Mouse (Mus musculus) liver, embryonic 16.5 days (tissue): Measurements from ENCODE around the gene Gm10309. TPM values are rescaled to one million over a fixed set of nuclear protein-coding genes. Genes with fewer than 3 reads are reported as not detected.

ENCODE experiments used
- ATAC-seq: fragments of 200-750 bp; cut with Nextera tagmentation; 2 replicates; pipeline ENCODE4 v1.8.0; 2017; ENCODE audit warnings: low read depth, mild to moderate bottlenecking, moderate number of reproducible peaks, moderate library complexity
- H3K27ac ChIP-seq: fragments of 300-500 bp; sonication (generic); 2 replicates; pipeline ENCODE4 v1.5.1; 2014; ENCODE audit warnings: mild to moderate bottlenecking, low read length
- H3K27me3 ChIP-seq: fragments of 300-500 bp; sonication (generic); 2 replicates; pipeline ENCODE4 v1.6.1; 2014; ENCODE audit warnings: low read depth, low read length, mixed read lengths; ENCODE audit not compliant: control insufficient read depth, insufficient read depth
- H3K36me3 ChIP-seq: fragments of 300-500 bp; sonication (generic); 2 replicates; pipeline ENCODE4 v1.6.1; 2014; ENCODE audit warnings: mild to moderate bottlenecking; ENCODE audit not compliant: control insufficient read depth, insufficient read depth
- H3K4me1 ChIP-seq: fragments of 300-500 bp; sonication (generic); 2 replicates; pipeline ENCODE4 v1.6.1; 2014; ENCODE audit warnings: low read depth, low read length, mixed read lengths; ENCODE audit not compliant: control insufficient read depth
- H3K4me2 ChIP-seq: fragments of 300-500 bp; sonication (generic); 2 replicates; pipeline ENCODE4 v1.6.1; 2014; ENCODE audit warnings: low read depth, low read length, mixed read lengths
- H3K4me3 ChIP-seq: fragments of 300-500 bp; sonication (generic); 2 replicates; pipeline ENCODE4 v1.5.1; 2014; ENCODE audit warnings: low read depth, mild to moderate bottlenecking, low read length
- H3K9ac ChIP-seq: fragments of 300-500 bp; sonication (generic); 2 replicates; pipeline ENCODE4 v1.6.1; 2014; ENCODE audit warnings: low read depth, low read length
- H3K9me3 ChIP-seq: fragments of 300-500 bp; sonication (generic); replicated peaks from 2 replicates; pipeline ENCODE4 v1.6.1; 2016; ENCODE audit warnings: low read length; ENCODE audit not compliant: control insufficient read depth
- WGBS: fragments of 180-500 bp; shearing (Covaris S2); extraction: QIAGEN DNeasy Blood & Tissue Kit; methylation state at CpG from one replicate; pipeline ENCODE4 v1.1.7; 2014; ENCODE audit not compliant: insufficient replicate concordance; 5-methylcytosine and 5-hydroxymethylcytosine counted together
- polyA plus RNA-seq: library from polyadenylated mRNA; unstranded; fragments of >200 nt; fragmentation: Nextera tagmentation; extraction: Ambion mirVana; gene quantifications from 2 replicates; pipeline ENCODE4 v1.2.1, GENCODE M21; 2015

The Gm10309 gene
- polyA plus RNA-seq, 1 experiment from 2014 or later, result 0.07 TPM

DNA sequence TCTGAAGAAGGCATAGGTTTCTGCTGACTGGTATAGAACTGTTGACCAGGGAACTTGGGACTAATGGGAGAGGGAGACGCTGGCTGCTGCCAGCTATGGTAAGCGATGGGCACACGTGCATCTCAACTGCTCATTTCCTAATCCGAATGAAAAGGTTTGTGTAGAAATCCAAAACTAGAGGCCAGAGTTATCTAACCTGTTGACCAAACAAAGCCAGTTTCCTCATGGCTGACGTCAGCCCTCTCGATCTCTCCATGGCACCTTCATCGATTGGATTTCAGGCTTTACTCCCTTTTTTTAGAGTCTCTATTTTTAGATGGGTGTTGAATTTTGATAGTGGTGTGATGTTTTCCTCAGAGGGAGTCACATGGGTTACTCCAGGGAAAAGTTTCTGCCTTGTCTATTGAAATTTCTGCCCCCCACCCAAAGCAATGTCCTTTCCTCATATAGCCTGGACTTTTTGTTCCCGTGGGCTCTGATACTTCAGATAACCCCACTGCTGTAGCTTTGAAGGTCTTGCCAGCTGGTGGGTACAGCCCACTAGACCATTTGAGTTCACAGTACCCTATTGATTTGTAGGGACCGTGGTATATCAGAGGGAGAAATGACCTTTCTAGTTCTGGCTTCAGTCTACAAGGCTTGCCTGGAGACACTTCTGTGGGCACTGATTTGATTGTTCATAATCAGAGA, 1.7 kb downstream of the Gm10309 start:
- H3K9me3 ChIP-seq, result no peaks in the 10 kb centered on the region
- no peaks in the 10 kb centered on the region for H3K27me3 ChIP-seq
- H3K9ac ChIP-seq, result no peak overlapping the region
- 61% methylated on average over 9 of the region's 9 CpGs for WGBS
- no peaks in the 10 kb centered on the region; the same call in 1 of the 2 replicates for H3K4me1 ChIP-seq
- ATAC-seq, result no peak
- H3K27ac ChIP-seq, result no peak overlapping the region
- H3K36me3 ChIP-seq, result no peaks in the 10 kb centered on the region
- H3K4me3 ChIP-seq, result no peak overlapping the region
- H3K4me2 ChIP-seq, result no peak overlapping the region

DNA sequence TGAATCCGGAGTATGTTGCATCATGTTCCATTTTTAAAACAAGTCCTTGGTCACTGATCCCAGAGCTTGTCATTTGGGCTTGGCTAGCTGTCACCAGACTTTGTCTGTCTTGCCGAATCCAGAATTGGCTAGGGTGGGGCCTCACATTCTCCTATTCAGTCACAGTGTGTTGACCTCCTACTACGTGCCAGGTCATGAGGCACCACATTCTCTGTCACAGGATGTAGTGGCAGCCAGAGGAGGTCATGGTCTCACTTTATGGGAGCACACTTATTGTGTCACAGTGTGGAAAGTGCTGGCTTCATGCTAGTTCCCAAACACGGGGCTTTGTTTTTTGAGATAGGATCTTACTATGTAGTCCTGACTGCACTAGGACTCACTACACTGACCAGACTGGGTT, 3.6 kb downstream of the Gm10309 start:
- H3K4me3 ChIP-seq, result no peak overlapping the region
- no peaks in the 10 kb centered on the region; the same call in 1 of the 2 replicates for H3K4me1 ChIP-seq
- H3K9ac ChIP-seq, result no peak overlapping the region
- H3K9me3 ChIP-seq, result no peaks in the 10 kb centered on the region
- 65% methylated on average over 4 of the region's 4 CpGs for WGBS
- H3K4me2 ChIP-seq, result no peak overlapping the region
- no peak for ATAC-seq
- H3K27ac ChIP-seq, result no peak overlapping the region
- no peaks in the 10 kb centered on the region for H3K36me3 ChIP-seq
- H3K27me3 ChIP-seq, result no peaks in the 10 kb centered on the region

- H3K27ac ChIP-seq, result no peak overlapping the region
- H3K4me2 ChIP-seq, result no peak overlapping the region
- H3K9me3 ChIP-seq, result no peaks in the 10 kb centered on the region
- peaks cover 4% of the 10 kb centered on the region for H3K4me1 ChIP-seq
- no peak for ATAC-seq
- no peak overlapping the region for H3K9ac ChIP-seq
- no peak overlapping the region for H3K4me3 ChIP-seq
- no peaks in the 10 kb centered on the region for H3K27me3 ChIP-seq
- 53% methylated on average over 15 of the region's 15 CpGs for WGBS
- H3K36me3 ChIP-seq, result no peaks in the 10 kb centered on the region
These were observed 5.5 kb downstream of the Gm10309 start for GRCm38 (mm10) chr17:86499359-86500045.

- WGBS, result 58% methylated on average over 4 of the region's 4 CpGs
- H3K4me2 ChIP-seq, result no peak overlapping the region
- H3K27me3 ChIP-seq, result no peaks in the 10 kb centered on the region
- no peaks in the 10 kb centered on the region for H3K36me3 ChIP-seq
- peaks cover 9% of the 10 kb centered on the region for H3K4me1 ChIP-seq
- H3K9me3 ChIP-seq, result no peaks in the 10 kb centered on the region
- H3K4me3 ChIP-seq, result no peak overlapping the region
- ATAC-seq, result no peak
- no peak overlapping the region for H3K9ac ChIP-seq
- no peak overlapping the region for H3K27ac ChIP-seq
These were observed 7.7 kb downstream of the Gm10309 start for GRCm38 (mm10) chr17:86497302-86497701.

GRCm38 (mm10) chr17:86496123-86496771, 8.8 kb downstream of the Gm10309 start:
- Histone ChIP-seq H3K36me3 (no peaks in the 10 kb centered on the region), H3K9me3 (no peaks in the 10 kb centered on the region), H3K9ac (no peak overlapping the region), H3K4me3 (no peak overlapping the region), H3K4me2 (no peak overlapping the region), H3K27ac (no peak overlapping the region), H3K4me1 (peaks cover 9% of the 10 kb centered on the region), H3K27me3 (no peaks in the 10 kb centered on the region)
- peak; percentile 31; the same call in 1 of the 2 replicates for ATAC-seq
- WGBS, result 69% methylated on average over 9 of the region's 9 CpGs

DNA sequence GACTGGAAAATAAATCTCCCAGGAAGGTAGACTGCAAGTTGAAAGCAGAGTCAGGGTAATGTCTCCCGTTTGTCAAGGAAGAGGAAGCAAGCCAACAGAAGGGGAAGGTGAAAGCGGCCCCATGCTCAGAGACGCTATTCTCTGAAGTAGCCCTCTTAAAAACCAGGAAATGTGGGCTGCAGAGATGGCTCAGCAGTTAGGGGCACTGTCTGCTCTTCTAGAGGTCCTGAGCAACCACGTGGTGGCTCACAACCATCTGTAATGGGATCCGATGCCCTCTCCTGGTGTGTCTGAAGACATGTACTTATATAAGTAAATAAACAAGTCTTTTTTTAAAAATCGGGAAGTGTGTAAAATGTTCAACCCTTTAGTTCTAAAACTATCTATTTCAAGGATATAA, 10.1 kb downstream of the Gm10309 start:
- no peak overlapping the region for H3K4me2 ChIP-seq
- 14% methylated on average over 6 of the region's 6 CpGs for WGBS

DNA sequence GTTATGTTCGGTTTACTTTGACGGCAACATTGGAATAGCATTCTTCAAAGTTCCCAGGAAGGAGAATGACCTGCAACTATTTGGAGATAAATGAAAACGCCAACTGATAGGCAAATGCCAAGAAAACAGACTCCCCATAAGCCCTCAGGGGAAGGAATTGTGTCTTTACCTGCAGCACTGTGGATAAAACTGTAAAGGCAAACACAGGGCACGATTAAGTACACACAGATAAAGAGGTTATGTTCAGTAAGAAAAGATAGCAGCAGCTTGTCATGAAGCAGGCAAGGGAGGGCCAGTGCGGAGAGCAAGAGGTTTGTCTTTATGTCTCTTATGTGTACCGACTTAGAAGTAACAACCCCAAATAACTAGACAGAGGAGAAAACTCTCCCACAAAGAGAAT, 10.5 kb downstream of the Gm10309 start:
- no peak overlapping the region for H3K4me3 ChIP-seq
- WGBS, result 28% methylated on average over 6 of the region's 6 CpGs
- H3K9me3 ChIP-seq, result no peaks in the 10 kb centered on the region
- H3K9ac ChIP-seq, result no peak overlapping the region
- no peaks in the 10 kb centered on the region for H3K27me3 ChIP-seq
- H3K36me3 ChIP-seq, result no peaks in the 10 kb centered on the region
- no peak for ATAC-seq
- H3K4me2 ChIP-seq, result no peak overlapping the region
- H3K27ac ChIP-seq, result no peak overlapping the region
- H3K4me1 ChIP-seq, result peaks cover 9% of the 10 kb centered on the region

More for the DNA sequence above, 10.1 kb downstream of the Gm10309 start:
- Histone ChIP-seq H3K4me1 (peaks cover 9% of the 10 kb centered on the region), H3K9ac (no peak overlapping the region), H3K4me3 (no peak overlapping the region), H3K27ac (no peak overlapping the region), H3K9me3 (no peaks in the 10 kb centered on the region), H3K27me3 (no peaks in the 10 kb centered on the region), H3K36me3 (no peaks in the 10 kb centered on the region)
- no peak for ATAC-seq

DNA sequence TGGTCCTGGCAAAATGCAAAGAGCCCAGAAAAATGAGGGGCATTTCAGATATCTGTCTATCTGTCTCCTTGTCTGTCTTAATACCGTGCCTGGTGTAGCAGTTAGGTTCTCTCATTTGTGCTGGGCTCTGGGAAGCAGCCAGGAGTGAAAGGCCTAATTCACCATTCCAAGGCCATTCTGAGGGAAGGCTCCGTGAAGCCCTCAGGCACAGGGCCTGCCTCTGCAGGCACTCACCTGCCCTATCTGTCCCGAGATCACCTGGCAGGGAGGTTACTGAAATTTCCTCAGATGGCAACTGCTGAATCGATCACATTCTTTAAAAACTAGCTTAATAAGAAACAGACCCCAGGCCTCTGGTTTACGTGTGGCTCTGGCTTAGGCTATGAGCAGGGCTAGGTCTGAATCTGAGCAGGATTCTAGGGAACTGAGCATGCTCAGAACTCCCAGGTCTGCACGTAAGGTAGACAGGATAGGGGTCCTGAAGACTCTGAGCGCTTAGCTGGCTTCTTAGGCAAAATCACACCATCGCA, 11.1 kb downstream of the Gm10309 start:
- Histone ChIP-seq H3K9me3 (no peaks in the 10 kb centered on the region), H3K4me1 (peaks cover 9% of the 10 kb centered on the region), H3K36me3 (no peaks in the 10 kb centered on the region), H3K4me2 (no peak overlapping the region), H3K27ac (no peak overlapping the region), H3K9ac (no peak overlapping the region), H3K27me3 (no peaks in the 10 kb centered on the region), H3K4me3 (no peak overlapping the region)
- no peak for ATAC-seq
- WGBS, result 76% methylated on average over 8 of the region's 8 CpGs

DNA sequence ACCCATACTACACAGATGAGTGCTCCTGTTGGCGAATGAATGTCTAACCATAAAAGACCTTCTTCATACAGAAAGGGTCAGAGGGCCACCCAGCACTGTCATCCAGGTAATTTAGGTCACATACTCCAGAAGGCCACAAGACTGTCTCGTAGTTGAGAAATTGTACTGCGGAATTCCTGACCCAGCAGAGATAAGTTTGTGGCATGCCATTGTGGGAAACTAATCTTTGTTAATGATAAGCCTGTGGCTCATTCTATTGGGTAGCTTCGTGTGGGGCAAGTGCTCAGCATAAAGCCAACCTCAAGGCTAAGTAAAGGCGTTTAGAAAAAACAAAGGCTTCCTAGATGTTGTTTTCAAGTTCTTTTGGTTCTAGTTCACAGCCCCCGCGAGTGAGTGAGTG, 12.7 kb downstream of the Gm10309 start:
- Histone ChIP-seq H3K4me2 (no peak overlapping the region), H3K9me3 (no peaks in the 10 kb centered on the region), H3K4me3 (no peak overlapping the region), H3K4me1 (peaks cover 9% of the 10 kb centered on the region), H3K27ac (no peak overlapping the region), H3K9ac (no peak overlapping the region), H3K36me3 (no peaks in the 10 kb centered on the region), H3K27me3 (no peaks in the 10 kb centered on the region)
- WGBS, result 26% methylated on average over 7 of the region's 7 CpGs
- no peak; the same call in 1 of the 2 replicates for ATAC-seq
